Mouse (Mus musculus): Measurements from ENCODE around the gene Pltp. TPM values are rescaled to one million over a fixed set of nuclear protein-coding genes. Genes with fewer than 3 reads are reported as not detected.

Pltp gene
- polyA plus RNA-seq (2014; fragmentation: Nextera tagmentation; extraction: Ambion mirVana) = 29.8 and 91.1 TPM in 2 replicates

DNA sequence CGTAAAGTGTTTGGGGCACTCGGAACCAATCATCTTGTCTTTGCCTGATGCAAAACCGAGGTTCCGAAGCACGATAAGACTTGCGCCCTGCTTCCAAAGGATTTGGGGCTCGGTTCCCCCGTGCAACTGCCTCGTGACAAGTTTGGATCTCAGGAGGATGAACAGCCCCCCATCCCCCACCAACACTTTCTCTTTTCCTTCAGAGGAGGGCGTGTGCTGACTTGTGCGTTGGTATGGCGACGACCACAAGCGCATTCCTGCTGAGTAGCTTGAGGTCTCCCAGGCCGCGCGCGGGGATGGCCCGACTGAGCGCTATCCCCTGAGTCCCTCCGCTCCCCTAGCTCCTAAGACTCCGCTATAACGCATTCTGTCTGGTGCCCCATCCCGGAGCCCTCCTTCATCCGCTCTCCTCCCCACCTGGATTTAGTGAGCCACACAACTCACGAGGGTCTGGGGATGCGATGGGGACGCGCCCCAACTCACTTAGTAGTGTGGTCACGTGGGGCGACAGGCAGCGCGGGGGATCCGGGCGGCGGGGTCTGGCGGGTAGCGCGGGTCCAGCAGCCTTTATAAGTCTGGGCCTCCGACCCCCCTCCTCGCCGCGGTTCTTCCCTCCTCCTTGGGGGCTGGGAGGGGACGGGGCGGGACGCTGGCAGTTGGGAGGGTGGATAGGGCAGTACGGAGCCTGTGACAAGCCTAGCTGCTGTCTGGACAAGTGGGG lies at the start of gene Pltp:
TSS of gene Pltp (minus strand) at position 611 of the 721 bp plus-strand sequence.
- Histone ChIP-seq H3K9ac (replicated peaks; ENCODE audit: low read length) (peak within 1 kb of the TSS; percentile 30; the same call in 1 of the 2 replicates), H3K9me3 (ENCODE audit: control insufficient read depth, low read length) (no peaks in the 10 kb centered on the region), H3K36me3 (ENCODE audit: control insufficient read depth, insufficient read depth, low read length) (no peaks in the 10 kb centered on the region), H3K4me2 (ENCODE audit: low read length) (peak within 1 kb of the TSS; percentile 95), H3K4me3 (replicated peaks; ENCODE audit: low read depth, low read length) (peak within 1 kb of the TSS; percentile 40), H3K27me3 (ENCODE audit: control insufficient read depth, insufficient read depth, low read length) (peaks cover 10% of the 10 kb centered on the region), H3K4me1 (ENCODE audit: control insufficient read depth, insufficient read depth, low read length) (peaks cover 22% of the 10 kb centered on the region), H3K27ac (replicated peaks; ENCODE audit: low read depth, low read length) (0 out of 2 replicates have a peak within 1 kb of the TSS, but pooled peaks have one; percentile 20)
- ATAC-seq (ENCODE audit: low FRiP score, low TSS enrichment) (peak; percentile 70), DNase-seq (peak; percentile 75)
- WGBS = 0% methylated on average over 47 of the region's 47 CpGs

DNA sequence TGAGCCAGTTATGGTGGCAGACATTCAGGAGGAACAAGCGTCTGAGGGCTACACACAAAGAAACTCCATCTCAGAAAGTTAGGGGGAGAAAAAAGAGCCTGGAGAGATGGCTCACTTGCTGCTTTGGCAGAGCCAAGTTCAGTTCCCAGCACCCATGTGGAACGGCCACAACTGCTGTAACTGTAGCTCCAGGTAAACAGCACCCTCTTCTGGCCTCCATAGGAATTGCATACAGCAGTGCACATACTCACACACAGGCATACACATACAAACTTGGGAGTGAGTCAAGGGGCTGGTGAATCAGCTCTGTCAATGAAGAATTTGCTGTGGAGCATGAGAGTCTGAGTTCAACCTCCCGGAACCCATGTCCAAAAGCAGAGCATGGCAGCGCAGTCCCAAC lies 48.6 kb upstream of the Pltp start:
- peaks cover 83% of the 10 kb centered on the region for H3K36me3 ChIP-seq (ENCODE audit: control insufficient read depth, insufficient read depth, low read length)
- H3K27ac ChIP-seq (replicated peaks; ENCODE audit: low read depth, low read length) = no peak overlapping the region
- ATAC-seq (ENCODE audit: low FRiP score, low TSS enrichment) (no peak), DNase-seq (no peak)
- H3K9ac ChIP-seq (replicated peaks; ENCODE audit: low read length) = no peak overlapping the region
- no peaks in the 10 kb centered on the region for H3K27me3 ChIP-seq (ENCODE audit: control insufficient read depth, insufficient read depth, low read length)
- 99% methylated on average over 4 of the region's 4 CpGs for WGBS
- peaks cover 11% of the 10 kb centered on the region for H3K4me1 ChIP-seq (ENCODE audit: control insufficient read depth, insufficient read depth, low read length)
- H3K4me2 ChIP-seq (ENCODE audit: low read length) = no peak overlapping the region
- no peak overlapping the region for H3K4me3 ChIP-seq (replicated peaks; ENCODE audit: low read depth, low read length)
- H3K9me3 ChIP-seq (ENCODE audit: control insufficient read depth, low read length) = 0 out of 2 replicates have a peak, but pooled peaks cover 6% of the 10 kb centered on the region

DNA sequence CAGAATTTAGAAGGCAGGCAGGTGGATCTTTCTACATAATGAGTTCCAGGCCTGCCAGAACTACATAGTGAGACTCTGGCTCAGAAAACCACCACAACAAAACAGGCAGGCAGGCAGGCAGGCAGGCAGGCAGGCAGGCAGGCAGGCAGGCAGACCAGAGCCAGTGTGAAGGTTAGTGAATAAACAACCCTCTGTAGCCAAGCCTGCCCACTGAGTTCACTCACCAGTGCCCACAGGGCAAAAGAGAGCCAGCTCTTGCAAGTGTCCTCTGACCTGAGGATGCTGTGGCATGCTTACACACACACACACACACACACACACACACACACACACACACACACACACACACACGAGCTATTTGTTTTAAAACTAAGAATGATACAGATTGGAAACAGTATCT lies 46.0 kb upstream of the Pltp start:
- Histone ChIP-seq H3K4me1 (ENCODE audit: control insufficient read depth, insufficient read depth, low read length) (no peaks in the 10 kb centered on the region), H3K27me3 (ENCODE audit: control insufficient read depth, insufficient read depth, low read length) (no peaks in the 10 kb centered on the region), H3K36me3 (ENCODE audit: control insufficient read depth, insufficient read depth, low read length) (peaks cover 98% of the 10 kb centered on the region), H3K27ac (replicated peaks; ENCODE audit: low read depth, low read length) (no peak overlapping the region), H3K9me3 (ENCODE audit: control insufficient read depth, low read length) (0 out of 2 replicates have a peak, but pooled peaks cover 6% of the 10 kb centered on the region), H3K4me3 (replicated peaks; ENCODE audit: low read depth, low read length) (no peak overlapping the region), H3K4me2 (ENCODE audit: low read length) (no peak overlapping the region), H3K9ac (replicated peaks; ENCODE audit: low read length) (no peak overlapping the region)
- ATAC-seq (ENCODE audit: low FRiP score, low TSS enrichment) (no peak), DNase-seq (no peak)
- WGBS = 90% methylated on average over 1 of the region's 1 CpGs

DNA sequence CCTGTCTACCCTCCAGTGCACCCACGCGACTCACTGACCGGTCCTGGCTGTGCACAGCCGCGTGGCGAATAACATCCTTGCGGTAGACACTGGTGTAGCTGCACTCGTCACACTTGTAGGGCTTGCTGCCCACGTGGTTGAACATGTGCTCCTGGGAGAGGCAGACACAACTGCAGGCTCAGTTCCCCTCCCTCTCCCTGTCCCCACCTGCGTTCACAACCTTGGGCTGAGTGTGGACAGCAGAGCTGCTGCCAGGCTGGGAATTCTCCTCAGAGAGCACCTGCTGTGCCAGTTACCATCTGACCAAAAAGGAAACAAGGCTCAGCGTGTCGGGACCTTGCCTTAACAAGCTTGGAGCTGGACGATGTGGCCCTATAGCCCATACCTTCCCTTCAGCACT lies 43.9 kb upstream of the Pltp start:
- no peak overlapping the region for H3K4me2 ChIP-seq (ENCODE audit: low read length)
- ATAC-seq (ENCODE audit: low FRiP score, low TSS enrichment) = no peak
- 0 out of 2 replicates have a peak, but pooled peaks cover 5% of the 10 kb centered on the region for H3K9me3 ChIP-seq (ENCODE audit: control insufficient read depth, low read length)
- no peak overlapping the region for H3K9ac ChIP-seq (replicated peaks; ENCODE audit: low read length)
- peaks cover 98% of the 10 kb centered on the region for H3K36me3 ChIP-seq (ENCODE audit: control insufficient read depth, insufficient read depth, low read length)
- DNase-seq = no peak
- H3K27me3 ChIP-seq (ENCODE audit: control insufficient read depth, insufficient read depth, low read length) = no peaks in the 10 kb centered on the region
- H3K4me1 ChIP-seq (ENCODE audit: control insufficient read depth, insufficient read depth, low read length) = no peaks in the 10 kb centered on the region
- 93% methylated on average over 13 of the region's 13 CpGs for WGBS
- H3K27ac ChIP-seq (replicated peaks; ENCODE audit: low read depth, low read length) = no peak overlapping the region
- no peak overlapping the region for H3K4me3 ChIP-seq (replicated peaks; ENCODE audit: low read depth, low read length)

DNA sequence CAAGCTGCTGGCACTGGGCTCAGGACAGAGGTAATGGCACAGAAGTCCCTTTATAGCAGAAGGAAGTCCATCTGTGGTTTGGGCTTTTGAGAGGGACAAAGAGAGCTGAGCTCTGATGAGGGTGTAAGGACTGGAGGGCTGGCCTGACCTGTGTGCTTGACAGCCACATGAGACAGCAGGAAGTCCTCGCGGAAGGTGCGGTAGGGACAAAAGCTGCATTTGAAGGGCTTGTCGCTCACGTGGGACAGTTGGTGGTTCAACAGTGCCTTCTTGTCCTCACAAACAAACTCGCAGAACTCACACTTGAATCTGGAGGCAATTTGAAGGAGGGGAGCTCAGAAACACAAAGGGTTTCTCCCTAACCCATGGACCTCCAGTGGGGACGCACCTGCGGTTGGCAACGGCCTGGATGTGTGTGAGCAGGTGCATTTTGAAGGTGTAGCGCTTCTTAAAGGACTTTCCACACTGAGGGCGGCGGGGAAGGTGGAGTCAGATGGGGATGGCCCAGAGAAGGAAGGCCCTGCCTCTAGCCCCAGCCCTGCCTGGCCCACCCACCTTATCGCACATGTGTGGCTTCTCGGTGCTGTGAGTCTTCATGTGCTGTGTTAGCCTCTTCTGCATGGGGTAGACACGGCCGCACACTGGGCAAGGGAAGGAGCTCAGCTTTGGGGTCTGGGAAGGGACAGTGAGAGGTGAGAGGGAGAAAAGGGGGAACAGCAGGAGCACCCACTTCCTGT lies 42.4 kb upstream of the Pltp start:
- H3K27me3 ChIP-seq (ENCODE audit: control insufficient read depth, insufficient read depth, low read length) = no peaks in the 10 kb centered on the region
- H3K9me3 ChIP-seq (ENCODE audit: control insufficient read depth, low read length) = no peaks in the 10 kb centered on the region
- WGBS = 91% methylated on average over 16 of the region's 16 CpGs
- H3K4me1 ChIP-seq (ENCODE audit: control insufficient read depth, insufficient read depth, low read length) = no peaks in the 10 kb centered on the region
- no peak overlapping the region for H3K27ac ChIP-seq (replicated peaks; ENCODE audit: low read depth, low read length)
- no peak overlapping the region for H3K4me3 ChIP-seq (replicated peaks; ENCODE audit: low read depth, low read length)
- DNase-seq (no peak), ATAC-seq (ENCODE audit: low FRiP score, low TSS enrichment) (no peak)
- H3K9ac ChIP-seq (replicated peaks; ENCODE audit: low read length) = no peak overlapping the region
- H3K4me2 ChIP-seq (ENCODE audit: low read length) = no peak overlapping the region
- H3K36me3 ChIP-seq (ENCODE audit: control insufficient read depth, insufficient read depth, low read length) = peaks cover 98% of the 10 kb centered on the region

- WGBS = 93% methylated on average over 15 of the region's 15 CpGs
- ATAC-seq (ENCODE audit: low FRiP score, low TSS enrichment) (no peak), DNase-seq (no peak)
- H3K4me1 ChIP-seq (ENCODE audit: control insufficient read depth, insufficient read depth, low read length) = no peaks in the 10 kb centered on the region
- no peaks in the 10 kb centered on the region for H3K27me3 ChIP-seq (ENCODE audit: control insufficient read depth, insufficient read depth, low read length)
- H3K36me3 ChIP-seq (ENCODE audit: control insufficient read depth, insufficient read depth, low read length) = peaks cover 98% of the 10 kb centered on the region
- no peak overlapping the region for H3K9ac ChIP-seq (replicated peaks; ENCODE audit: low read length)
- no peak overlapping the region for H3K27ac ChIP-seq (replicated peaks; ENCODE audit: low read depth, low read length)
- H3K4me2 ChIP-seq (ENCODE audit: low read length) = no peak overlapping the region
- H3K9me3 ChIP-seq (ENCODE audit: control insufficient read depth, low read length) = no peaks in the 10 kb centered on the region
- H3K4me3 ChIP-seq (replicated peaks; ENCODE audit: low read depth, low read length) = no peak overlapping the region
Observed at GRCm38 (mm10) chr2:164899034-164899433, 41.5 kb upstream of the Pltp start.

DNA sequence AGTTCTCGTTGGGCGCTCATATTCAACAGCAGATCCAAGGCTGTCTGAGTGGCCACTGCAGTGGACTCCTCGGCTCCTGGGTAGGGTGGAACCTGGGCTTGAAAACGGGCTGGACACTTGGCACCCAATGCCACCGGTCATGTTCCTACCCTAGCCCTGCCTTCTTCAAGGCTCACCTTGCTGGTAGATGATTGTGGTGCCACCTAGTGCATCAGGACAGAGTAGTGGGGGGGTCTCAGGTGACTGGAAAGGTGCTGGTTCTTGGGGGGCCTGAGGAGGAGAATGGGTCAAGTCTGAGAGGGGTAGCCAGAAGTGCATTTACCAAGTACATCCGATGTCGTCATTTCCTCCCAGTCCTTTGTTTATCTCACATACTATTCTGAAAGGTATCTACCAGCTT lies 40.5 kb upstream of the Pltp start:
- Histone ChIP-seq H3K27ac (replicated peaks; ENCODE audit: low read depth, low read length) (no peak overlapping the region), H3K4me1 (ENCODE audit: control insufficient read depth, insufficient read depth, low read length) (no peaks in the 10 kb centered on the region), H3K4me2 (ENCODE audit: low read length) (no peak overlapping the region), H3K27me3 (ENCODE audit: control insufficient read depth, insufficient read depth, low read length) (no peaks in the 10 kb centered on the region), H3K9ac (replicated peaks; ENCODE audit: low read length) (no peak overlapping the region), H3K36me3 (ENCODE audit: control insufficient read depth, insufficient read depth, low read length) (peaks cover 100% of the 10 kb centered on the region), H3K4me3 (replicated peaks; ENCODE audit: low read depth, low read length) (no peak overlapping the region), H3K9me3 (ENCODE audit: control insufficient read depth, low read length) (no peaks in the 10 kb centered on the region)
- WGBS = 96% methylated on average over 7 of the region's 7 CpGs
- DNase-seq (no peak), ATAC-seq (ENCODE audit: low FRiP score, low TSS enrichment) (no peak)

DNA sequence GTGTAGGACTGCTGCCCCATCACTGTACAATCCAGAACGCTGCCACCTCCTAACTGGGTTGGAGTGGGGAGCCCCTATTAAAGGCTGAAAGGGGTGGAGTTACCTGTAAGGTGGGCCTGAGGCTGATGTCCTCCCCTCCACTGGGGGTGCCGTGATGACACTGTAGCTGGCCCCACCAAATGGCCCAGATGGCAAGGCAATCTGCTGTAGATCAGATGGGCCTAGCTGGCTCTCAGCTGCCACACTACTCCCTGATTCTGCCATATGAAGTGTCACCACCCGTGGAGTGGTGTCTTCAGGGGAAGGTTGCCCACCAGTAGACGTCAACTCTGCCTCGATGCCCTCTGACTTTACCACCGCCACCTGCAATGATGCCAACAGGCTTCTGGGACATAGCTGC lies 38.4 kb upstream of the Pltp start:
- no peak overlapping the region for H3K27ac ChIP-seq (replicated peaks; ENCODE audit: low read depth, low read length)
- no peak overlapping the region for H3K4me3 ChIP-seq (replicated peaks; ENCODE audit: low read depth, low read length)
- H3K36me3 ChIP-seq (ENCODE audit: control insufficient read depth, insufficient read depth, low read length) = peaks cover 100% of the 10 kb centered on the region
- H3K27me3 ChIP-seq (ENCODE audit: control insufficient read depth, insufficient read depth, low read length) = no peaks in the 10 kb centered on the region
- 97% methylated on average over 6 of the region's 6 CpGs for WGBS
- no peak overlapping the region for H3K4me2 ChIP-seq (ENCODE audit: low read length)
- H3K9me3 ChIP-seq (ENCODE audit: control insufficient read depth, low read length) = no peaks in the 10 kb centered on the region
- ATAC-seq (ENCODE audit: low FRiP score, low TSS enrichment) = no peak
- no peaks in the 10 kb centered on the region for H3K4me1 ChIP-seq (ENCODE audit: control insufficient read depth, insufficient read depth, low read length)
- DNase-seq = no peak
- no peak overlapping the region for H3K9ac ChIP-seq (replicated peaks; ENCODE audit: low read length)

All from midbrain, embryonic 14.5 days (tissue).